Mouse (Mus musculus): ENCODE measurements around the gene Cdcp2. TPM values are rescaled to one million over a fixed set of nuclear protein-coding genes. Genes with fewer than 3 reads are reported as not detected.

Gene Cdcp2
- polyA plus RNA-seq, 1 experiment from 2014 or later = not detected

DNA sequence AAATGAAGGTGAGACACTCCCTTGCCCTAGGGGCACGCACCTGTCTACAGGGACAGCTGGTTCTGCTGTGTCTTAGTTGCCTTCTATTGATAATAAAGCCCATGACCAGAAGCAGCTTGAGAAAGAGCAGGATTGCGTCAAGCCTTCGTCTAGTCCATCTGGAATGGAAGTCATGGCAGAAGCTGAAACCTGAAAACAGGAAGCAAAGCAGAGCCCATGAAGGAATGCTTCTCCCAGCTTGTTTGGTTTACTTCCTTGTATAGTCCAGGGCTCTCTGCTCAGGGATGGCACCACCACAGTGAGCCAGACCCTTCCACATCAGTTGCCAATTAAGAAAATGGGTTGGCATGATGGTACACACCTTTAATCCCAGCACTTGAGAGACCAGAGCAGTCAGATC, 14.5 kb upstream of the Cdcp2 start:
- no peaks in the 10 kb centered on the region for H3K27me3 ChIP-seq (ENCODE audit: control insufficient read depth, insufficient read depth, low read length)
- 92% methylated on average over 3 of the region's 3 CpGs for WGBS
- ATAC-seq (ENCODE audit: low FRiP score, low TSS enrichment) = no peak

DNA sequence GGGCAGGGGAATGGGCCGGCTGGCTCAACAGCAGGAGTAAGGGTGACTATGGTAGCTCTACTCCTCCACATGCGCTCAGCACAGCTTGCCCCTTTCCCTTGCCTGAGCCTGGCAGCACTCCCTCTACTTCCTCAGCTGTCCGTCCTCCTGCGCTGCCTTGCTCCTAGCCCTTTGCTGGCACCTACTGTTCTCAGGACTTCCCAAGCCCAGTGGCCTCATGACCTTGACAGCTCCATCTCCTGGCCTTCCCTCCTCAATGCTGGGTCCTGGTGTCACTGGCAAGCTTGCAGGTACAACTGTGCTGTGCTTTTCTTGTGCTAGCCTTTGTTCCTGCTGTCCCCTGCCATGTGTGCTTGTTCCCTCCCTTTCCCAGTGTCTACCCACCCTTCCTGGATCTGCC, 13.6 kb upstream of the Cdcp2 start:
- Histone ChIP-seq H3K4me1 (ENCODE audit: control insufficient read depth, insufficient read depth, low read length) (peaks cover 19% of the 10 kb centered on the region), H3K9ac (replicated peaks; ENCODE audit: low read length) (no peak overlapping the region), H3K4me3 (replicated peaks; ENCODE audit: low read depth, low read length) (no peak overlapping the region), H3K27me3 (ENCODE audit: control insufficient read depth, insufficient read depth, low read length) (no peaks in the 10 kb centered on the region), H3K4me2 (ENCODE audit: low read length) (no peak overlapping the region), H3K9me3 (ENCODE audit: control insufficient read depth, low read length) (no peaks in the 10 kb centered on the region), H3K27ac (replicated peaks; ENCODE audit: low read depth, low read length) (no peak overlapping the region), H3K36me3 (ENCODE audit: control insufficient read depth, insufficient read depth, low read length) (no peaks in the 10 kb centered on the region)
- DNase-seq (no peak), ATAC-seq (ENCODE audit: low FRiP score, low TSS enrichment) (no peak)
- WGBS = 84% methylated on average over 4 of the region's 4 CpGs

More for the DNA sequence above, 14.5 kb upstream of the Cdcp2 start:
- Histone ChIP-seq H3K27ac (replicated peaks; ENCODE audit: low read depth, low read length) (no peak overlapping the region), H3K4me2 (ENCODE audit: low read length) (no peak overlapping the region), H3K4me1 (ENCODE audit: control insufficient read depth, insufficient read depth, low read length) (peaks cover 19% of the 10 kb centered on the region), H3K36me3 (ENCODE audit: control insufficient read depth, insufficient read depth, low read length) (no peaks in the 10 kb centered on the region), H3K9me3 (ENCODE audit: control insufficient read depth, low read length) (no peaks in the 10 kb centered on the region), H3K9ac (replicated peaks; ENCODE audit: low read length) (no peak overlapping the region), H3K4me3 (replicated peaks; ENCODE audit: low read depth, low read length) (no peak overlapping the region)
- DNase-seq = no peak

DNA sequence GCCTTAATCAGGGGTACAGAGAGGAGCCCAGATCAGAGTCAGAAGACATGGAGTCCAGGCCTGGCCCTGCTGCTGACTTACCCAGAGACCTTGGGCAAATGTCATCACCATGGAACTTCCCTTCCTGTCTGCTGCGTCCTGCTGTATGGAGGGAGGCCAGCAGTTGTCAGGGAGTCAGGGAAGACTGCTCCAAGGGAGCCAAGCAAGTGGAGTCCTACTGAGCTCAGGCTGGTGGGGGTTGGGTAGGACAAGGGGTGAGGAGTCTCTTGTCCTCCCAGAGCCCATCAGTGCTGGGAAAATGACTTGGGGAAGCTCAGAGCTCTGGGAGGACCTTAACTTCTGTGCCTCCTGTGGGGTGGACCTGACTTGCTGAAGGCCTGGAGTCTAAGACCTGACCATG, 12.3 kb upstream of the Cdcp2 start:
- H3K4me3 ChIP-seq (replicated peaks; ENCODE audit: low read depth, low read length) = no peak overlapping the region
- no peaks in the 10 kb centered on the region for H3K36me3 ChIP-seq (ENCODE audit: control insufficient read depth, insufficient read depth, low read length)
- H3K9ac ChIP-seq (replicated peaks; ENCODE audit: low read length) = no peak overlapping the region
- peak overlapping the region; percentile 8; the same call in 1 of the 2 replicates for H3K4me2 ChIP-seq (ENCODE audit: low read length)
- no peaks in the 10 kb centered on the region for H3K27me3 ChIP-seq (ENCODE audit: control insufficient read depth, insufficient read depth, low read length)
- WGBS = 5% methylated on average over 1 of the region's 1 CpGs
- H3K27ac ChIP-seq (replicated peaks; ENCODE audit: low read depth, low read length) = peak overlapping the region; percentile 81
- peaks cover 19% of the 10 kb centered on the region for H3K4me1 ChIP-seq (ENCODE audit: control insufficient read depth, insufficient read depth, low read length)
- DNase-seq (peak; percentile 27), ATAC-seq (ENCODE audit: low FRiP score, low TSS enrichment) (no peak)
- H3K9me3 ChIP-seq (ENCODE audit: control insufficient read depth, low read length) = no peaks in the 10 kb centered on the region

DNA sequence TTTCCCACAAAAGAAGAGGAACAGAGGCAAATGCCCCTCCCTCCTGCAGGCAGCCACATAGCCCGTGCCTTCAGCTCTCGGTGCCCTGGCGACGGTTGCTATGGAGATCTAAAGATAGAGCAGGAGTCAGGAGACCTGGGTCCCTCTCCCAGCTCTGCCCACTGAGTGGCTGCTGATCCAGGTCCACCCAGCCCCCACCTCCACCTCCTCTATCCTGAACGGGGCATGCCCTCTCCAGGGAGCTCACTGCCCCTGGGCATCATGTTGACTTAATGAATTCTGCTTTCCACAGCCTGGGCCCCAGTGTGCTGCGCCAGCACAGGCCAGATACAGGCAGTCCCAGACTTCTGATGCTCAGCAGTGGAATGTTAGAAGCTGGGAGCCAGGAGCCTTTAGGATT, 11.8 kb upstream of the Cdcp2 start:
- H3K27me3 ChIP-seq (ENCODE audit: control insufficient read depth, insufficient read depth, low read length) = no peaks in the 10 kb centered on the region
- ATAC-seq (ENCODE audit: low FRiP score, low TSS enrichment) = peak; percentile 93
- H3K27ac ChIP-seq (replicated peaks; ENCODE audit: low read depth, low read length) = peak overlapping the region; percentile 81
- H3K36me3 ChIP-seq (ENCODE audit: control insufficient read depth, insufficient read depth, low read length) = no peaks in the 10 kb centered on the region
- H3K4me3 ChIP-seq (replicated peaks; ENCODE audit: low read depth, low read length) = no peak overlapping the region
- peaks cover 19% of the 10 kb centered on the region for H3K4me1 ChIP-seq (ENCODE audit: control insufficient read depth, insufficient read depth, low read length)
- H3K9ac ChIP-seq (replicated peaks; ENCODE audit: low read length) = no peak overlapping the region
- H3K9me3 ChIP-seq (ENCODE audit: control insufficient read depth, low read length) = no peaks in the 10 kb centered on the region
- H3K4me2 ChIP-seq (ENCODE audit: low read length) = peak overlapping the region; percentile 8; the same call in 1 of the 2 replicates
- WGBS = 0% methylated on average over 6 of the region's 6 CpGs
- DNase-seq = peak; percentile 85

DNA sequence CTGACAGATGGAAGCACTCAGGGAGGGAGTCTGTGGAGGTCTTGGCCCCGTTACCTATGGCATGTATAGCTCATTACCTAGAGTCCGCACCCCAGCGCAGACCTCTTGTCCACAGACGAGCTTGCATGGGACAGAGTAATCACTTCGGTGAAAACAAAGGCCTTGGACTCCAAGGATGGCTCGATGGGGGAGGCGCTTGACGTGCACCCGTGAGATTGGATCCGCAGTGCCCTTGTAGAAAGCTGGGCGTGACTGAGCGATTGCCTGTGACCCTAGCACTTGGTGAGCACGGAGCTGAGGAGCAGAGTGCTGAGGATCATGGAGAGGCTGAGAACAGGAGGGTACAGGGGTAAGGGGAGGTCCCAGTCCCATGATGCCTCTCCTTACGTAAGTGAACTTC, 5.0 kb upstream of the Cdcp2 start:
- no peak overlapping the region for H3K27ac ChIP-seq (replicated peaks; ENCODE audit: low read depth, low read length)
- no peaks in the 10 kb centered on the region for H3K36me3 ChIP-seq (ENCODE audit: control insufficient read depth, insufficient read depth, low read length)
- no peak overlapping the region for H3K9ac ChIP-seq (replicated peaks; ENCODE audit: low read length)
- DNase-seq (no peak), ATAC-seq (ENCODE audit: low FRiP score, low TSS enrichment) (no peak)
- 0 out of 2 replicates have a peak, but pooled peaks cover 5% of the 10 kb centered on the region for H3K4me1 ChIP-seq (ENCODE audit: control insufficient read depth, insufficient read depth, low read length)
- H3K9me3 ChIP-seq (ENCODE audit: control insufficient read depth, low read length) = no peaks in the 10 kb centered on the region
- 81% methylated on average over 14 of the region's 14 CpGs for WGBS
- H3K4me3 ChIP-seq (replicated peaks; ENCODE audit: low read depth, low read length) = no peak overlapping the region
- no peaks in the 10 kb centered on the region for H3K27me3 ChIP-seq (ENCODE audit: control insufficient read depth, insufficient read depth, low read length)
- H3K4me2 ChIP-seq (ENCODE audit: low read length) = no peak overlapping the region

DNA sequence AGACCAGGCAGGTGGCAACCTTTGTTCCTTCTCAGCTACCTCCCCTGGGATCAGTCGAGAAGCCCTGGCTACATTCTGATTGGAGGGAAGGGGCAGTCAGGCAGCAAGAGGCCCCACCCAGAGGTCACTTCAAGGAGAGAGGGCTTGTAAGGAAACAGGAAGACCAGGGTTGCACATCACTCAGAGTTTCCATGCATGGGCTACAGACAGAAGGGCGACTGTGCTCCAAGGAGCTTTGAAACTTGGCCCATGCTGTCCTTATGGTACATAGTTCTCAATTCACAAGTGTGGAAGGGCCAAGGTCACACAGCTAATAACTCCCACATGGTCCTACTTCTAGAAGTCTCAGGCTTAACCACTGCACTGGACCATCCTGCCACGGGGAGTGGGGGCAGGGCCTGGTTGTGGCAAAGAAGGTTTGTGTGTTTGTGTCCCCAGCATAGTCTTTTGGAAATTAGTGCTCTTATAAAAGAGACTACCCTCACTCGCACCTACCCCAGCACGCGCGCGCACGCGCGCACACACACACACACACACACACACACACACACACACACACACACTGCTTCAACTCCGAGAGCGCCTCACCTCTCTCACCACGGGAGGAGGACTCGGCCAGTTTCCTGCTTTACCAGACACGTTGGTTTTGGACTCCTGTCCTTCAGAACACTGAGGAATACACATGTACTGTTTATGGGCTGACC, 2.1 kb upstream of the Cdcp2 start:
- Histone ChIP-seq H3K9me3 (ENCODE audit: control insufficient read depth, low read length) (no peaks in the 10 kb centered on the region), H3K9ac (replicated peaks; ENCODE audit: low read length) (no peak overlapping the region), H3K27ac (replicated peaks; ENCODE audit: low read depth, low read length) (no peak overlapping the region), H3K27me3 (ENCODE audit: control insufficient read depth, insufficient read depth, low read length) (no peaks in the 10 kb centered on the region), H3K4me3 (replicated peaks; ENCODE audit: low read depth, low read length) (no peak overlapping the region), H3K4me2 (ENCODE audit: low read length) (no peak overlapping the region), H3K36me3 (ENCODE audit: control insufficient read depth, insufficient read depth, low read length) (no peaks in the 10 kb centered on the region), H3K4me1 (ENCODE audit: control insufficient read depth, insufficient read depth, low read length) (peaks cover 16% of the 10 kb centered on the region; the same call in 1 of the 2 replicates)
- WGBS = 84% methylated on average over 16 of the region's 16 CpGs
- ATAC-seq (ENCODE audit: low FRiP score, low TSS enrichment) (no peak), DNase-seq (no peak)

DNA sequence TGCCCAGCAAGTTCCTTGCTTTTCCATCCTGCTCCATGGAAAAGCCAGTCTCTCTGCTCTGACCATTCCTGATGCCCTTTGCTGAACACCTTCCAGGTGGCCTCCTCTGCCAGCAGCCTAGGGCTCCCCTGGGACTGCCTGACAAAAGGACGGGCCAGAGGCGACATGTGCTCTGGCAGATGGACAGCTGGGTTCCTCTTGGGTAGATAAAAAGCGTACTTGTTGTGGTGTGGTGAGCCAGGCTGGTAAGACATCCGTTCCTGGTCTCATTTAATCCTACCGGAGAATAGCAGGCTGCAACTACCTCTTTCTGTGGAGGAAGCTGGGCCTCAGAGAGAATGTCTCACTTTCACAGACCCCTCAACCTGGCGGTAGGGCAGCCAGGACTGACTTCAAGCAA, 648 bp upstream of the Cdcp2 start:
- peak overlapping the region; percentile 49; the same call in 1 of the 2 replicates for H3K27ac ChIP-seq (replicated peaks; ENCODE audit: low read depth, low read length)
- H3K27me3 ChIP-seq (ENCODE audit: control insufficient read depth, insufficient read depth, low read length) = no peaks in the 10 kb centered on the region
- no peak overlapping the region for H3K9ac ChIP-seq (replicated peaks; ENCODE audit: low read length)
- WGBS = 17% methylated on average over 6 of the region's 6 CpGs
- ATAC-seq (ENCODE audit: low FRiP score, low TSS enrichment) (no peak), DNase-seq (peak; percentile 45)
- no peak overlapping the region for H3K4me2 ChIP-seq (ENCODE audit: low read length)
- peaks cover 16% of the 10 kb centered on the region; the same call in 1 of the 2 replicates for H3K4me1 ChIP-seq (ENCODE audit: control insufficient read depth, insufficient read depth, low read length)
- no peaks in the 10 kb centered on the region for H3K9me3 ChIP-seq (ENCODE audit: control insufficient read depth, low read length)
- no peaks in the 10 kb centered on the region for H3K36me3 ChIP-seq (ENCODE audit: control insufficient read depth, insufficient read depth, low read length)
- no peak overlapping the region for H3K4me3 ChIP-seq (replicated peaks; ENCODE audit: low read depth, low read length)

DNA sequence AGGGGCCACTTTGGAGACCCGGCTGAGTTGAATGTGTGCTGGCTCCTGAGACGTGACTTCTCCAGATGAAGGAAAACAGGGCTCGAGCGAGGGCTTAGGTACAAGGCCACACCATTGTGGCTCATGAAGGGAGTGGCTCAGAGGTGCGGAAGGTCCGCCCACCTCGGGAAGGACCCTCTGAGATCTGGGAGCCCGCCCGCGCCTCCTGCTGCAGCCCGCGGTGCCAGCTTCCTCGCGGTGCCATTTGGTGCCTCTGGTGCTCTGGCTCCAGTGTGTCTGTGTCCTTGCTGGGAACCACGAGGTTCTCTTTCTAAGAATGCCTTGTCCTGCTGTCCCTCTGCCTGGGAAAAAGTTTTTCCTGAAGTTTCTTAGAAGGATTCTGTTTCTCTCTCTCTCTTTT, 1.2 kb downstream of the Cdcp2 start:
- Histone ChIP-seq H3K36me3 (ENCODE audit: control insufficient read depth, insufficient read depth, low read length) (no peaks in the 10 kb centered on the region), H3K9ac (replicated peaks; ENCODE audit: low read length) (no peak overlapping the region), H3K4me1 (ENCODE audit: control insufficient read depth, insufficient read depth, low read length) (peaks cover 16% of the 10 kb centered on the region; the same call in 1 of the 2 replicates), H3K4me2 (ENCODE audit: low read length) (no peak overlapping the region), H3K4me3 (replicated peaks; ENCODE audit: low read depth, low read length) (no peak overlapping the region), H3K27ac (replicated peaks; ENCODE audit: low read depth, low read length) (no peak overlapping the region), H3K27me3 (ENCODE audit: control insufficient read depth, insufficient read depth, low read length) (no peaks in the 10 kb centered on the region), H3K9me3 (ENCODE audit: control insufficient read depth, low read length) (no peaks in the 10 kb centered on the region)
- DNase-seq (no peak), ATAC-seq (ENCODE audit: low FRiP score, low TSS enrichment) (no peak)
- WGBS = 70% methylated on average over 15 of the region's 15 CpGs

DNA sequence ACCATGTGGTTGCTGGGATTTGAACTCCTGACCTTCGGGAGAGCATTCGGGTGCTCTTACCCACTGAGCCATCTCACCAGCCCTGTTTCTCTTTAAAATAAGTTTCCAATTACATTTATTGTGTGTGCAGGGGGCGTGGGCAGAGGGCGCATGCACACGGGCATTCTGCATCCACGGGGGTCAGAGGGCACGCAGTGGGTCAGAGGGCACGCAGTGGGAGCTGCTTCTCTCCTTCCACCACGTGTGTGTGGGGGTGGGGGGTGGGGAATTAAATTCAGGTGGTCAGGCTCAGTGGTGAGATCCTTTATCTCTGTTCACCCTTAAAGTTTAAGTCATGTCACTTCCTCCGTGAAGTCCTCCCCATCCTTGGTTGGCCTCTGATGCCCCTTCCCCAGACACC, 1.7 kb downstream of the Cdcp2 start:
- Histone ChIP-seq H3K27ac (replicated peaks; ENCODE audit: low read depth, low read length) (no peak overlapping the region), H3K9ac (replicated peaks; ENCODE audit: low read length) (no peak overlapping the region), H3K36me3 (ENCODE audit: control insufficient read depth, insufficient read depth, low read length) (no peaks in the 10 kb centered on the region), H3K9me3 (ENCODE audit: control insufficient read depth, low read length) (no peaks in the 10 kb centered on the region), H3K27me3 (ENCODE audit: control insufficient read depth, insufficient read depth, low read length) (no peaks in the 10 kb centered on the region), H3K4me1 (ENCODE audit: control insufficient read depth, insufficient read depth, low read length) (peaks cover 16% of the 10 kb centered on the region; the same call in 1 of the 2 replicates), H3K4me2 (ENCODE audit: low read length) (no peak overlapping the region), H3K4me3 (replicated peaks; ENCODE audit: low read depth, low read length) (no peak overlapping the region)
- 73% methylated on average over 10 of the region's 10 CpGs for WGBS
- DNase-seq (no peak), ATAC-seq (ENCODE audit: low FRiP score, low TSS enrichment) (no peak)

Measured in midbrain, embryonic 14.5 days (tissue).